Mouse (Mus musculus) lung, postnatal 0 days (tissue): ENCODE measurements around the gene Ptprs. TPM values are rescaled to one million over a fixed set of nuclear protein-coding genes. Genes with fewer than 3 reads are reported as not detected.

ENCODE experiments used
- ATAC-seq: fragments of 200-750 bp; cut with Nextera tagmentation; 2 replicates; pipeline ENCODE4 v1.8.0; 2017; ENCODE audit warnings: moderate library complexity
- DNase-seq: peaks from one replicate; pipeline ENCODE4 v3.0.0-alpha.2; 2016; ENCODE audit warnings: low spot score
- H3K27ac ChIP-seq: fragments of 300-500 bp; sonication (generic); 2 replicates; pipeline ENCODE4 v1.5.1; 2014; ENCODE audit warnings: antibody characterized with exemption, mild to moderate bottlenecking, low read length, mixed read lengths
- H3K27me3 ChIP-seq: fragments of 300-500 bp; sonication (generic); replicated peaks from 2 replicates; pipeline ENCODE4 v1.6.1; 2014; ENCODE audit warnings: low read length, mixed read lengths; ENCODE audit not compliant: insufficient read depth
- H3K36me3 ChIP-seq: fragments of 300-500 bp; sonication (generic); 2 replicates; pipeline ENCODE4 v1.6.1; 2014; ENCODE audit warnings: low read length, mixed read lengths; ENCODE audit not compliant: insufficient read depth
- H3K4me1 ChIP-seq: fragments of 300-500 bp; sonication (generic); 2 replicates; pipeline ENCODE4 v1.6.1; 2014; ENCODE audit warnings: antibody characterized with exemption, low read depth, low read length, mixed read lengths; ENCODE audit not compliant: insufficient read depth
- H3K4me2 ChIP-seq: fragments of 300-500 bp; sonication (generic); replicated peaks from 2 replicates; pipeline ENCODE4 v1.6.1; 2014; ENCODE audit warnings: low read depth, mild to moderate bottlenecking, low read length, moderate library complexity, mixed read lengths
- H3K4me3 ChIP-seq: fragments of 300-500 bp; sonication (generic); 2 replicates; pipeline ENCODE4 v1.5.1; 2014; ENCODE audit warnings: low read depth, low read length
- H3K9ac ChIP-seq: fragments of 300-500 bp; sonication (generic); replicated peaks from 2 replicates; pipeline ENCODE4 v1.6.1; 2014; ENCODE audit warnings: low read depth, mild to moderate bottlenecking
- H3K9me3 ChIP-seq: fragments of 300-500 bp; sonication (generic); 2 replicates; pipeline ENCODE4 v1.6.1; 2016; ENCODE audit warnings: low read length, mixed read lengths
- EP300 ChIP-seq: IDR thresholded peaks from 2 replicates; pipeline ENCODE4 v1.6.1; 2016; ENCODE audit warnings: antibody characterized with exemption, mild to moderate bottlenecking, control low read depth
- WGBS: fragments of 180-500 bp; shearing (Covaris S2); extraction: QIAGEN DNeasy Blood & Tissue Kit; methylation state at CpG from one replicate; pipeline ENCODE4 v1.1.7; 2014; 5-methylcytosine and 5-hydroxymethylcytosine counted together
- microRNA-seq: library from miRNA; unstranded; fragments of <30 nt; microRNA quantifications from one replicate; pipeline ENCODE4, GENCODE M21; 2016
- polyA plus RNA-seq: library from polyadenylated mRNA; unstranded; fragments of >200 nt; fragmentation: Nextera tagmentation; extraction: Ambion mirVana; gene quantifications from 2 replicates; pipeline ENCODE4 v1.2.1, GENCODE M21; 2015

The Ptprs gene
- polyA plus RNA-seq, 1 experiment from 2014 or later: 25.6 TPM

DNA sequence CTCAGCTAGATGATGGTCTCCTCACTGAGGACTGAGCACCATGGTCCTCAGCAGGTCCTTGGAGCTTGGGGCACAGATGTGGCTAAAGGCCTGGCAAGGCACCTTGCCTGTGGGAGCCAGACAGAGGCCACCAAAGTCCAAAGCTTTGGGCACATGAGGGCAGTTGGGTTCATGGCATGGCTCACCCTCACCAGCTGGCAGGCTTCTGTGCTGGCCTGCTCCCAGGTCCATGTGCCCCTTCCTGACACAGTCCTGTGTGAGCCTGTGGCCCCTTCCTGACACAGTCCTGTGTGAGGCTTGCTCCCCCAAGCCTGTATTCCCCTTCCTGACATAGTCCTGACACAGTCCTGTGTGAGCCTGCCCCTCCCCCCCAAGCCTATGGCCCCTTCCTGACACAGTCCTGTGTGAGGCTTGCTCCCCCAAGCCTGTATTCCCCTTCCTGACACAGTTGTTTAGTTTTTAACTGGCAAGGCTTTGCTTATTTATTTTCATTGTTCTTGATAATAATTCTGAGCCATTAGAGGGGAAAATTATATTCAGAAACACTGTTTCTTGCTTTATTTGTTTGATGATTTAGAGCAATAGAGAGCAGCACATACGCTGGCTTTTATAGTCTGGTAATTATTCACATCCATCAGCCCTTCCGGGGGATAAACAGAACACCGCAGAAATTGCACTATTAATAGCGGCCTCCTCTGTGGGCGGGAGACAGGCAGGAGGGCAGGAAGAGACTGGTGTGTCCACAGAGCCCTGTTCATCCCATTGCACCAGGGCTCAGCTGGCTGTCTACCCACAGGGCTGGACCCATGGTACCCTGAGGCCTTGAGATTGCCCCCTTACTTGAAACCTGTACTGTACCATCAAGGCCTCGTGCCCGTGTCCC lies 110.3 kb downstream of the Ptprs start:
- peak; percentile 51 for ATAC-seq
- DNase-seq: peak; percentile 11
- Histone ChIP-seq H3K4me2 (no peak overlapping the region), H3K27ac (no peak overlapping the region), H3K4me1 (peaks cover 3% of the 10 kb centered on the region; the same call in 1 of the 2 replicates), H3K9ac (no peak overlapping the region), H3K4me3 (no peak overlapping the region), H3K9me3 (no peaks in the 10 kb centered on the region), H3K27me3 (no peaks in the 10 kb centered on the region), H3K36me3 (0 out of 2 replicates have a peak, but pooled peaks cover 6% of the 10 kb centered on the region)
- 54% methylated on average over 7 of the region's 7 CpGs for WGBS
- no peak; the same call in 1 of the 2 replicates for TF ChIP-seq EP300

Small RNAs within 50 kb of the gene (microRNA-seq; reads per million reads assigned to microRNA genes)
- gene Mir6977: not detected

Other genes starting within 250 kb of the Ptprs start
- 8.2 and 8.4 TPM in 2 replicates for gene Fem1a, start 219.7 kb downstream of the Ptprs start, polyA plus RNA-seq
- gene Ticam1, start 199.7 kb downstream of the Ptprs start, polyA plus RNA-seq: 3.5 and 4.1 TPM in 2 replicates
- gene Plin3, start 183.6 kb downstream of the Ptprs start, polyA plus RNA-seq: 95.3 and 99.3 TPM in 2 replicates
- gene Arrdc5, start 176.2 kb downstream of the Ptprs start, polyA plus RNA-seq: not detected in 2 replicates
- gene Uhrf1, start 173.2 kb downstream of the Ptprs start, polyA plus RNA-seq: 7.0 and 8.4 TPM in 2 replicates
- 19.7 and 22.4 TPM in 2 replicates for gene Kdm4b, start 150.4 kb downstream of the Ptprs start, polyA plus RNA-seq
- not detected in 2 replicates for gene Znrf4, start 35.9 kb upstream of the Ptprs start, polyA plus RNA-seq
- 3.5 and 3.8 TPM in 2 replicates for gene Gm20219, start 77.9 kb upstream of the Ptprs start, polyA plus RNA-seq
- gene Safb2, start 108.1 kb upstream of the Ptprs start, polyA plus RNA-seq: 36.8 and 39.8 TPM in 2 replicates
- 43.4 and 47.1 TPM in 2 replicates for gene Safb, start 108.3 kb upstream of the Ptprs start, polyA plus RNA-seq
- 201 and 230 TPM in 2 replicates for gene 2410015M20Rik, start 133.3 kb upstream of the Ptprs start, polyA plus RNA-seq
- gene Rpl36, start 136.9 kb upstream of the Ptprs start, polyA plus RNA-seq: 1,643 and 1,764 TPM in 2 replicates
- gene Lonp1, start 150.4 kb upstream of the Ptprs start, polyA plus RNA-seq: 23.4 and 24.2 TPM in 2 replicates
- 0.12 and 0.32 TPM in 2 replicates for gene Catsperd, start 151.7 kb upstream of the Ptprs start, polyA plus RNA-seq
- 42.6 and 44.8 TPM in 2 replicates for gene Ranbp3, start 196.8 kb upstream of the Ptprs start, polyA plus RNA-seq
- gene Ndufa11, start 241.3 kb upstream of the Ptprs start, polyA plus RNA-seq: 380 and 426 TPM in 2 replicates
- 17.2 and 17.5 TPM in 2 replicates for gene Vmac, start 241.5 kb upstream of the Ptprs start, polyA plus RNA-seq